Comparison of ENCODE assay signal across 8 mouse cellular contexts in the genomic region with DNA sequence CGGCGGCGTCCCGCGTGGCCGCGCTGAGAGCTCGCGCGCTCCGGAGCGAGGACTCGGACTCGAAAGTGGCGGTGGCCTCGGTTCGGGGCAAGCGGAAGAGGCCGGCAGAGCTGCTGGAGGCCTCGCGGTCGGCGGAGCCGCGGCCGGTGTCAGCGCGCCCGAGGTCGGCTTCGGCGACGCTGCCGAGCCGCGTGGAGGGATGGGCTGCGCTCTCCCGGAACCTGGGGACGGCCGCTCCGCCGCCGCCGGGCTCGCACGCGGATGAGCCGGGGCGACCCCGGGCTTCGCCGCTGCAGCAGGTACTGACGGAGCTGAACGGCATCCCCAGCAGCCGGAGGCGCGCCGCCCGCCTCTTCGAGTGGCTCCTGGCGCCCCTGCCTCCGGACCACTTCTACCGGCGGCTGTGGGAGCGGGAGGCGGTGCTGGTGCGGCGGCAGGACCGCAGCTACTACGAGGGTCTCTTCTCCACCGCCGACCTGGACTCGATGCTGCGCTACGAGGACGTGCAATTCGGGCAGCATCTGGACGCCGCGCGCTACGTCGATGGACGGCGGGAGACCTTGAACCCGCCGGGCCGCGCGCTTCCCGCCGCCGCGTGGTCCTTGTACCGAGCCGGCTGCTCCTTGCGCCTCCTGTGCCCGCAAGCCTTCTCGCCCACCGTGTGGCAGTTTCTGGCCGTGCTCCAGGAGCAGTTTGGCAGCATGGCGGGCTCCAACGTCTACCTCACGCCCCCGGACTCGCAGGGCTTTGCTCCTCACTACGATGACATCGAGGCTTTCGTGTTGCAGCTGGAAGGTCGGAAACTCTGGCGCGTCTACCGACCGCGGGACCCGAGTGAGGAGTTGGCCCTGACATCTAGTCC. TPM values are rescaled to one million over a fixed set of nuclear protein-coding genes. Genes with fewer than 3 reads are reported as not detected.
DNase-seq lines count a peak whose midpoint lies in the region; ATAC-seq and TF ChIP-seq lines count a peak whose summit lies in the region.

No protein-coding gene starts in this region.

- peak overlapping the region; percentile 84 for H3K9ac ChIP-seq in kidney, embryonic 15.5 days
- peak overlapping the region; percentile 87 for H3K9ac ChIP-seq in liver, embryonic 13.5 days
- peak overlapping the region; percentile 86 for H3K9ac ChIP-seq in neural tube, embryonic 14.5 days (replicated peaks; ENCODE audit: low read depth, low read length)

- H3K4me2 ChIP-seq in kidney, embryonic 15.5 days, result peak overlapping the region; percentile 81
- H3K4me2 ChIP-seq in liver, embryonic 13.5 days, result peak overlapping the region; percentile 94
- H3K4me2 ChIP-seq in neural tube, embryonic 14.5 days (ENCODE audit: low read depth, low read length), result peak overlapping the region; percentile 90

- peaks cover 27% of the 10 kb centered on the region for H3K79me3 ChIP-seq in C2C12 (ENCODE audit: low read depth)

- peak; percentile 59 for ATAC-seq in kidney, embryonic 15.5 days (replicated peaks; ENCODE audit: low FRiP score)
- peak; percentile 45 for ATAC-seq in liver, embryonic 13.5 days (ENCODE audit: low read depth)
- ATAC-seq in neural tube, embryonic 14.5 days (ENCODE audit: low read depth), result peak; percentile 63

- TF ChIP-seq CTCF in C2C12 (IDR thresholded peaks at IDR 0.05; ENCODE audit: control insufficient read depth, insufficient read depth, insufficient read length), result no peak

- H3K79me2 ChIP-seq in C2C12 (ENCODE audit: control insufficient read depth, insufficient read depth), result peaks cover 39% of the 10 kb centered on the region

- peaks cover 41% of the 10 kb centered on the region for H3K4me1 ChIP-seq in kidney, embryonic 15.5 days
- H3K4me1 ChIP-seq in liver, embryonic 13.5 days (replicated peaks), result peaks cover 73% of the 10 kb centered on the region
- H3K4me1 ChIP-seq in neural tube, embryonic 14.5 days (ENCODE audit: control insufficient read depth, insufficient read depth, low read length), result peaks cover 12% of the 10 kb centered on the region

- H3ac ChIP-seq in C2C12 (ENCODE audit: control insufficient read depth, insufficient read length, low read depth), result peak overlapping the region; percentile 97

- DNase-seq in R1 (ENCODE audit: low read depth, low spot score), result peak; percentile 50
- DNase-seq in embryo, embryonic 10 days (ENCODE audit: low spot score), result peak; percentile 67
- peak; percentile 13 for DNase-seq in gastrocnemius, postnatal 25 days
- peak; percentile 32 for DNase-seq in liver, embryonic 13.5 days
- DNase-seq in thymus, postnatal 0 days (ENCODE audit: low spot score), result peak; percentile 48

- under 1% methylated on average over 116 of the region's 116 CpGs for WGBS in kidney, embryonic 15.5 days
- WGBS in liver, embryonic 13.5 days (ENCODE audit: insufficient replicate concordance), result under 1% methylated on average over 97 of the region's 116 CpGs
- WGBS in neural tube, embryonic 14.5 days, result under 1% methylated on average over 103 of the region's 116 CpGs

- H3K27ac ChIP-seq in kidney, embryonic 15.5 days, result peak overlapping the region; percentile 87
- peak overlapping the region; percentile 84 for H3K27ac ChIP-seq in liver, embryonic 13.5 days
- H3K27ac ChIP-seq in neural tube, embryonic 14.5 days (ENCODE audit: low read depth, low read length), result peak overlapping the region; percentile 81

- peaks cover 27% of the 10 kb centered on the region for H3K36me3 ChIP-seq in C2C12 (ENCODE audit: control insufficient read depth, insufficient read depth)
- peaks cover 26% of the 10 kb centered on the region for H3K36me3 ChIP-seq in kidney, embryonic 15.5 days
- H3K36me3 ChIP-seq in liver, embryonic 13.5 days, result peaks cover 29% of the 10 kb centered on the region; the same call in 1 of the 2 replicates
- H3K36me3 ChIP-seq in neural tube, embryonic 14.5 days (ENCODE audit: control insufficient read depth, insufficient read depth, low read length), result no peaks in the 10 kb centered on the region

- 0 out of 2 replicates have a peak, but pooled peaks cover 2% of the 10 kb centered on the region for H3K9me3 ChIP-seq in kidney, embryonic 15.5 days (replicated peaks)
- no peaks in the 10 kb centered on the region for H3K9me3 ChIP-seq in liver, embryonic 13.5 days (replicated peaks)
- no peaks in the 10 kb centered on the region for H3K9me3 ChIP-seq in neural tube, embryonic 14.5 days (ENCODE audit: control insufficient read depth, low read length)

- no peaks in the 10 kb centered on the region for H3K27me3 ChIP-seq in C2C12 (ENCODE audit: control insufficient read depth, insufficient read depth, insufficient read length)
- no peaks in the 10 kb centered on the region for H3K27me3 ChIP-seq in kidney, embryonic 15.5 days
- no peaks in the 10 kb centered on the region for H3K27me3 ChIP-seq in liver, embryonic 13.5 days
- H3K27me3 ChIP-seq in neural tube, embryonic 14.5 days (ENCODE audit: control insufficient read depth, insufficient read depth, low read length), result no peaks in the 10 kb centered on the region

- peak overlapping the region; percentile 71 for H3K4me3 ChIP-seq in C2C12 (ENCODE audit: insufficient read depth, poor library complexity, severe bottlenecking)
- peak overlapping the region; percentile 89 for H3K4me3 ChIP-seq in kidney, embryonic 15.5 days (replicated peaks)
- peak overlapping the region; percentile 75 for H3K4me3 ChIP-seq in liver, embryonic 13.5 days (replicated peaks)
- H3K4me3 ChIP-seq in neural tube, embryonic 14.5 days (ENCODE audit: low read depth, low read length), result peak overlapping the region; percentile 82

TF ChIP-seq in C2C12, 6 proteins besides CTCF, POLR2A, EP300 and RAD21:
- no peak for TF ChIP-seq USF1 (IDR thresholded peaks at IDR 0.05; ENCODE audit: low read depth)
- peak; percentile 6 for TF ChIP-seq MAX (IDR thresholded peaks at IDR 0.05)
- TF ChIP-seq MYOG (IDR thresholded peaks at IDR 0.05; ENCODE audit: control insufficient read depth, extremely low read depth, insufficient read length), result no peak

RNA-seq across cellular contexts. Expression of gene Riox1, which starts 0.7 kb away (rescaled TPM):
- polyA plus RNA-seq in C2C12 (2012; fragmentation: generic; extraction: Trizol), result 18.7 TPM
- 1 to 10 TPM; 2.3 to 2.9 TPM for total RNA-seq in gastrocnemius, postnatal 25 days (2021)
- 14.0 and 14.1 TPM in 2 replicates for polyA plus RNA-seq in kidney, embryonic 15.5 days (2015; fragmentation: Nextera tagmentation; extraction: Ambion mirVana)
- polyA plus RNA-seq in liver, embryonic 13.5 days (2015; fragmentation: Nextera tagmentation; extraction: Ambion mirVana), result 9.3 and 9.8 TPM in 2 replicates
- polyA plus RNA-seq in neural tube, embryonic 14.5 days (2014; fragmentation: Nextera tagmentation; extraction: Ambion mirVana), result 10.5 and 12.6 TPM in 2 replicates
- 16.3 and 21.3 TPM in 2 replicates for polyA plus RNA-seq in thymus, postnatal 0 days (2015; fragmentation: Nextera tagmentation; extraction: Ambion mirVana)

RNA-seq across cellular contexts. Expression of gene Numb, which starts 29.3 kb away (rescaled TPM):
- polyA plus RNA-seq in C2C12 (2012; fragmentation: generic; extraction: Trizol), result 11.2 TPM
- 10 to 100 TPM; 14.3 to 14.9 TPM for total RNA-seq in gastrocnemius, postnatal 25 days (2021)
- 41.2 and 41.3 TPM in 2 replicates for polyA plus RNA-seq in kidney, embryonic 15.5 days (2015; fragmentation: Nextera tagmentation; extraction: Ambion mirVana)
- polyA plus RNA-seq in liver, embryonic 13.5 days (2015; fragmentation: Nextera tagmentation; extraction: Ambion mirVana), result 11.8 and 16.3 TPM in 2 replicates
- 16.1 and 19.4 TPM in 2 replicates for polyA plus RNA-seq in neural tube, embryonic 14.5 days (2014; fragmentation: Nextera tagmentation; extraction: Ambion mirVana)
- polyA plus RNA-seq in thymus, postnatal 0 days (2015; fragmentation: Nextera tagmentation; extraction: Ambion mirVana), result 13.6 and 14.9 TPM in 2 replicates

RNA-seq across cellular contexts. Expression of gene Heatr4, which starts 33.6 kb away (rescaled TPM):
- not detected for polyA plus RNA-seq in C2C12 (2012; fragmentation: generic; extraction: Trizol)
- total RNA-seq in gastrocnemius, postnatal 25 days (2021), result not detected
- polyA plus RNA-seq in kidney, embryonic 15.5 days (2015; fragmentation: Nextera tagmentation; extraction: Ambion mirVana), result not detected in 2 replicates
- polyA plus RNA-seq in liver, embryonic 13.5 days (2015; fragmentation: Nextera tagmentation; extraction: Ambion mirVana), result not detected in 2 replicates
- not detected in 2 replicates for polyA plus RNA-seq in neural tube, embryonic 14.5 days (2014; fragmentation: Nextera tagmentation; extraction: Ambion mirVana)
- 0.04 TPM in 1 of 2 replicates, not detected in the other for polyA plus RNA-seq in thymus, postnatal 0 days (2015; fragmentation: Nextera tagmentation; extraction: Ambion mirVana)

RNA-seq across cellular contexts. Expression of gene Acot2, which starts 36.6 kb away (rescaled TPM):
- polyA plus RNA-seq in C2C12 (2012; fragmentation: generic; extraction: Trizol), result 2.6 TPM
- total RNA-seq in gastrocnemius, postnatal 25 days (2021), result 10 to 100 TPM; 12.6 to 13.9 TPM
- polyA plus RNA-seq in kidney, embryonic 15.5 days (2015; fragmentation: Nextera tagmentation; extraction: Ambion mirVana), result 37.8 and 39.0 TPM in 2 replicates
- polyA plus RNA-seq in liver, embryonic 13.5 days (2015; fragmentation: Nextera tagmentation; extraction: Ambion mirVana), result 14.7 and 16.1 TPM in 2 replicates
- 11.3 and 13.7 TPM in 2 replicates for polyA plus RNA-seq in neural tube, embryonic 14.5 days (2014; fragmentation: Nextera tagmentation; extraction: Ambion mirVana)
- 14.0 and 21.8 TPM in 2 replicates for polyA plus RNA-seq in thymus, postnatal 0 days (2015; fragmentation: Nextera tagmentation; extraction: Ambion mirVana)

RNA-seq across cellular contexts. Expression of gene Acot1, which starts 58.2 kb away (rescaled TPM):
- polyA plus RNA-seq in C2C12 (2012; fragmentation: generic; extraction: Trizol), result 0.41 TPM
- total RNA-seq in gastrocnemius, postnatal 25 days (2021), result 1 to 10 TPM in 1 of 2 experiments, under 1 TPM in 1; 0.83 to 4.1 TPM
- polyA plus RNA-seq in kidney, embryonic 15.5 days (2015; fragmentation: Nextera tagmentation; extraction: Ambion mirVana), result 53.7 and 55.2 TPM in 2 replicates
- 28.2 and 34.7 TPM in 2 replicates for polyA plus RNA-seq in liver, embryonic 13.5 days (2015; fragmentation: Nextera tagmentation; extraction: Ambion mirVana)
- 93.6 and 93.9 TPM in 2 replicates for polyA plus RNA-seq in neural tube, embryonic 14.5 days (2014; fragmentation: Nextera tagmentation; extraction: Ambion mirVana)
- 15.5 and 19.3 TPM in 2 replicates for polyA plus RNA-seq in thymus, postnatal 0 days (2015; fragmentation: Nextera tagmentation; extraction: Ambion mirVana)

Comparison
In these comparisons a context has a peak if more than half of its experiments do, and no peak if none do; other contexts are left out.
1. Peak in every context shown above with its lines: DNase-seq, ATAC-seq, H3K4me3 ChIP-seq and H3K27ac ChIP-seq.
2. DNase-seq: peak in every context shown above with its lines; median percentile 67 in embryo, embryonic 10 days; 50 in R1; 48 in thymus, postnatal 0 days; 32 in liver, embryonic 13.5 days; 13 in gastrocnemius, postnatal 25 days.